Mouse (Mus musculus) kidney, embryonic 16.5 days (tissue): ENCODE measurements around the gene F830045P16Rik. TPM values are rescaled to one million over a fixed set of nuclear protein-coding genes. Genes with fewer than 3 reads are reported as not detected.
"Not testable (repeated sequence)": the region's sequence is repeated elsewhere in the genome, so short reads cannot be mapped to it uniquely, and the experiment has no call there.

Source experiments
- ATAC-seq: fragments of 200-750 bp; cut with Nextera tagmentation; 2 replicates; pipeline ENCODE4 v1.8.0; 2017; ENCODE audit warnings: moderate TSS enrichment; ENCODE audit not compliant: low FRiP score, low TSS enrichment
- H3K27ac ChIP-seq: fragments of 300-500 bp; sonication (generic); 2 replicates; pipeline ENCODE4 v1.5.1; 2014; ENCODE audit warnings: low read length
- H3K27me3 ChIP-seq: fragments of 300-500 bp; sonication (generic); 2 replicates; pipeline ENCODE4 v1.6.1; 2014; ENCODE audit warnings: low read length, control low read depth, mixed read lengths; ENCODE audit not compliant: insufficient read depth
- H3K36me3 ChIP-seq: fragments of 300-500 bp; sonication (generic); 2 replicates; pipeline ENCODE4 v1.6.1; 2014; ENCODE audit warnings: low read length, control low read depth, mixed read lengths; ENCODE audit not compliant: insufficient read depth
- H3K4me1 ChIP-seq: fragments of 300-500 bp; sonication (generic); 2 replicates; pipeline ENCODE4 v1.6.1; 2014; ENCODE audit warnings: low read length, control low read depth, mixed read lengths; ENCODE audit not compliant: insufficient read depth
- H3K4me2 ChIP-seq: fragments of 300-500 bp; sonication (generic); replicated peaks from 2 replicates; pipeline ENCODE4 v1.6.1; 2014; ENCODE audit warnings: low read depth, low read length
- H3K4me3 ChIP-seq: fragments of 300-500 bp; sonication (generic); 2 replicates; pipeline ENCODE4 v1.5.1; 2014; ENCODE audit warnings: mild to moderate bottlenecking, low read length
- H3K9ac ChIP-seq: fragments of 300-500 bp; sonication (generic); replicated peaks from 2 replicates; pipeline ENCODE4 v1.6.1; 2014; ENCODE audit warnings: low read length
- H3K9me3 ChIP-seq: fragments of 300-500 bp; sonication (generic); 2 replicates; pipeline ENCODE4 v1.6.1; 2016; ENCODE audit warnings: low read length, control low read depth
- WGBS: fragments of 180-500 bp; shearing (Covaris S2); extraction: QIAGEN DNeasy Blood & Tissue Kit; methylation state at CpG from one replicate; pipeline ENCODE4 v1.1.7; 2014; 5-methylcytosine and 5-hydroxymethylcytosine counted together
- polyA plus RNA-seq: library from polyadenylated mRNA; unstranded; fragments of >200 nt; fragmentation: Nextera tagmentation; extraction: Ambion mirVana; gene quantifications from 2 replicates; pipeline ENCODE4 v1.2.1, GENCODE M21; 2015

The F830045P16Rik gene
- polyA plus RNA-seq, 1 experiment from 2014 or later: not detected

GRCm38 (mm10) chr2:129514401-129514667 lies 22.1 kb downstream of the F830045P16Rik start:
- no peaks in the 10 kb centered on the region for H3K27me3 ChIP-seq
- no peaks in the 10 kb centered on the region for H3K36me3 ChIP-seq
- no peak overlapping the region for H3K9ac ChIP-seq
- peaks cover 9% of the 10 kb centered on the region; the same call in 1 of the 2 replicates for H3K4me1 ChIP-seq
- H3K9me3 ChIP-seq: no peaks in the 10 kb centered on the region
- no peak overlapping the region for H3K4me3 ChIP-seq
- H3K27ac ChIP-seq: peak overlapping the region; percentile 43; the same call in 1 of the 2 replicates
- no peak overlapping the region for H3K4me2 ChIP-seq
- no peak for ATAC-seq

DNA sequence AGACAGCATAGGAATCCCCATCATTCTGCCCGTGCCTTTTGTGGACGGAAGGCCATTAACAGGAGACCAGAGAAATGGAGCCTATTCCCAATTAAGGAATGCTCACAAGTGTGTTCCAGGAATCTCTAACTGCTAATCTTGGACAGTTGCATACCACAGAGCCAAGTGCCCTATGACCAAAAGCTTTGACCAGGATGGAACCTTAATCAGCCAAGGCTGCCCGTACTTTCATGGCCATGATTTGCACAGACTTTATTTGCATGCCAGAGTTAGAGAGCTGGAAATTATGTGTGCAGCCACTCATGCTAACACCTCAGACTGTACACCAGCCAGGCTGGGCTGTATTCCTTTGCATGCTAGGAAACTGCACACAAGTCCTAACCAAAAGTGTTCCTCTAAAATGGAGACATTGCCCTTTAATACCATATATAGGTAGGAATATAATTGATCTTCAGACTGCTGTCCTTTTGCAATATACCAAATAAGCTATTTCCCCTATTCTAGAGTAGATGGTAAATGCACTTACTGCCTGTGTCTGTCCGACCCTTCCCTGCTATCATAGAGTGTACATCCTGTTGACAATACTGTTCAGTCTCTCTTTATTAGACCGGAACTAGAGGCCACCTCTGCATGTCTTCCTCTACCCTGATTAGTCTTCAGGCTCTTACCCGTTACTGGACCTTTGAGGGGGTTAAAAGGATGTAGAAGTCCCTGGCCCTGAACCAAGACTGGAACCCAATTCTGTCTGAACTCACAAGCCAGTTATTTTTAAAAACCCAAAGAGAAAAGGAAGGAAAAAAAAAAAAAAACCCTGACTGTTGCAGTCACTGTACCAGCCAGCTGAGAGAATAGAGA lies 22.6 kb downstream of the F830045P16Rik start:
- Histone ChIP-seq H3K9me3 (no peaks in the 10 kb centered on the region), H3K4me1 (peaks cover 9% of the 10 kb centered on the region; the same call in 1 of the 2 replicates), H3K27ac (peak overlapping the region; percentile 43; the same call in 1 of the 2 replicates), H3K9ac (no peak overlapping the region), H3K4me2 (no peak overlapping the region), H3K4me3 (no peak overlapping the region), H3K27me3 (no peaks in the 10 kb centered on the region), H3K36me3 (no peaks in the 10 kb centered on the region)
- 78% methylated on average over 6 of the region's 6 CpGs for WGBS
- 0 out of 2 replicates have a peak, but pooled peaks have one; percentile 39 for ATAC-seq

GRCm38 (mm10) chr2:129512147-129512546 lies 24.3 kb downstream of the F830045P16Rik start:
- H3K36me3 ChIP-seq, H3K4me2 ChIP-seq, H3K9ac ChIP-seq, H3K4me1 ChIP-seq, H3K27me3 ChIP-seq, H3K4me3 ChIP-seq, H3K27ac ChIP-seq, ATAC-seq, H3K9me3 ChIP-seq: not testable (repeated sequence)
- WGBS: 87% methylated on average over 7 of the region's 7 CpGs

GRCm38 (mm10) chr2:129502641-129503040 lies 33.8 kb downstream of the F830045P16Rik start:
- H3K9me3 ChIP-seq: no peaks in the 10 kb centered on the region
- no peak overlapping the region for H3K4me3 ChIP-seq
- H3K4me1 ChIP-seq: no peaks in the 10 kb centered on the region
- H3K27me3 ChIP-seq: no peaks in the 10 kb centered on the region; the same call in 1 of the 2 replicates
- no peaks in the 10 kb centered on the region for H3K36me3 ChIP-seq
- 26% methylated on average over 6 of the region's 6 CpGs for WGBS
- no peak overlapping the region for H3K9ac ChIP-seq
- ATAC-seq: no peak
- H3K27ac ChIP-seq: no peak overlapping the region
- H3K4me2 ChIP-seq: no peak overlapping the region

DNA sequence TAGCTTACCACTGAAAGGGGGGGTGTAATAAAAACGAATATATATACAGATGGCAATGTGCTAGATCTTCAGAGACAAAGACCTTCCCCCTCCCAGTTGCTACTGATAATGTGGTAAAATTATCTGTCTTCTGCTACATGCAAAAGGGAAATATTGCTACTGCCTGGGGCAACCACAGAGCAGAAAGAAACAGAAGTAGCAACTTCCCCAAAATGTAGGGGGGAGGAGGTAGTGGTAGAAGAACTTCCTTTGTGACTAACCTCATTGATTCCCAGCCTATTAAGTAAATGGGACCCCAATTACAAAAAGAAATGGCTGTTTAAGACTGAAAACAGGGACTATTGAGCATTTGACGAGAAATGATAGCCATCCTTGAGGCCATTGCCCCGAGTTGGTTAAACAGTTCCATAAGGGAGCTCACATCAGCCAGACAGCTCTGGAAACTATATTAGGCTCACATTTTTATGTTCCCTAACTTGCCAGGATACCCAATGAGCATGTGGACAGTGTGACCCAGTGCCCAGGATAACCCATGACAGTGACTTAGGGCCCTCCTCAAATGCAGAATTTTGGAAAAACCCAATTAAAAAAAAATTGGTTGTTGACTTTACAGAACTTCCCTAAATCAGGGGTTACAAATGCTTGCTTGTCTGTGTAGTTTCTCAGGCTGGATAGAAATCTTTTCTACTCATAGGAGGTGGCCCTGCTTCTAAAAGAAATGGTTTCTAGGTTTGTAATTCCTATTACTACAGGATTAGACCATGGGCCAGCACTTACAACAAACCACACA lies 46.7 kb downstream of the F830045P16Rik start:
- Histone ChIP-seq H3K36me3 (no peaks in the 10 kb centered on the region), H3K4me3 (no peak overlapping the region), H3K9me3 (no peaks in the 10 kb centered on the region), H3K4me2 (no peak overlapping the region), H3K27me3 (no peaks in the 10 kb centered on the region), H3K27ac (no peak overlapping the region), H3K9ac (no peak overlapping the region), H3K4me1 (no peaks in the 10 kb centered on the region)
- WGBS: 78% methylated on average over 3 of the region's 3 CpGs
- ATAC-seq: no peak

DNA sequence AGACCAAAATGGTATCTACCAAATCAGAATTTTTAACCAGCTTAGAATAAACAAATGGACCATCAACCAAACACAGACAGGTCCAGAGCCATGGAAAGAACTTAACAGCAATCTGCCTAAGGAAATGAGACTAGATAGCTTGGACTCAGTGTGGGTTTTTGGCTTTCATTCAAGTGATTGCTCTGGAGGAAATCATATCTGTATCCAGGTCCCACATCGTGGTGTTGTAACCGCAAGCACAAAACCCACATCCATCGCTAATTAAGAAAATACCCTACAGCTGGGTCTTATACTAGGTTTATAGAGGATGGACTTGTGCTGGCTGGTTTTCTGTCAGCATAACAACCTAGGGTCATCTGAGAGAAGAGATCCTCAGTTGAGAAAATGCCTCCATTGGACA lies 53.3 kb downstream of the F830045P16Rik start:
- Histone ChIP-seq H3K36me3 (no peaks in the 10 kb centered on the region), H3K9me3 (no peaks in the 10 kb centered on the region), H3K9ac (no peak overlapping the region), H3K4me2 (no peak overlapping the region), H3K27ac (no peak overlapping the region), H3K4me1 (no peaks in the 10 kb centered on the region), H3K27me3 (no peaks in the 10 kb centered on the region), H3K4me3 (no peak overlapping the region)
- no peak for ATAC-seq
- WGBS: 87% methylated on average over 3 of the region's 3 CpGs

DNA sequence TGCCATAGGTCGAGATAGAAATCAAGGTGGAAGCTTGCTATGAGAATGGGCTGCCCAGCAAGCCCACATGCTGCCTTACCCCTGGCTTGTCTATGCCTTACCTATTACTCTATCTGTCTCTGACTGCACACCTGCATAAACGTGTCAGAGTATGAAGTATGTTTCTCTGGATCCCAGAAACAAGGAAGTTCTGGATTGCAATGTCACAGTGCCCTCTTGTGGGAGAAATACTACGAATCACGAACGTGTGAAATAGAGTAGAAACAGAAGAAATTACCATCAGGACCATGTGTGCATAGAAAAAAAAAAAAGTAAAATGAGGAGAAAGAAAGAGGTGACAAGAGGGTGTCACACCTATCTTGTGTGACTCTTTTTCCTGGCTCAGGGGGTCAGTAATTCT lies 64.5 kb downstream of the F830045P16Rik start:
- Histone ChIP-seq H3K27me3 (no peaks in the 10 kb centered on the region), H3K36me3 (no peaks in the 10 kb centered on the region), H3K9me3 (no peaks in the 10 kb centered on the region), H3K4me3 (no peak overlapping the region), H3K9ac (no peak overlapping the region), H3K4me2 (no peak overlapping the region), H3K27ac (no peak overlapping the region), H3K4me1 (no peaks in the 10 kb centered on the region)
- ATAC-seq: no peak
- 25% methylated on average over 5 of the region's 5 CpGs for WGBS

DNA sequence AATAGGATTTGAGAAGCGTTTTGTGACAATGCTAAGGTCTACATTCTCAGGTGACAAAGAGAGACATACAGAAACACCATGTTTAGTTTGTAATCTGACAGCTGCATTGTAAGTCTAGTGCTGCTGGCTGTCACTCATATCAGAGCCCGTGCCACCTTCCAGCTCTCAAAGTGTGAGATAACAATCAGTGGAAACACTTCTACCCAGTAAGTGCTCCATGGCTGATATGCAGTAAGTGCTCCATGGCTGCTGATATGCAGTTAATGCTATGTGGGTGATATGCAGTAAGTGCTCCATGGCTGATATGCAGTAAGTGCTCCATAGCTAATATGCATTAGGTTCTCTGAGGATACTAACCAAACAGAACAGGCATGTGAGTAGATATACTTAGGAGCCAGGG lies 65.6 kb downstream of the F830045P16Rik start:
- WGBS: 79% methylated on average over 2 of the region's 2 CpGs

DNA sequence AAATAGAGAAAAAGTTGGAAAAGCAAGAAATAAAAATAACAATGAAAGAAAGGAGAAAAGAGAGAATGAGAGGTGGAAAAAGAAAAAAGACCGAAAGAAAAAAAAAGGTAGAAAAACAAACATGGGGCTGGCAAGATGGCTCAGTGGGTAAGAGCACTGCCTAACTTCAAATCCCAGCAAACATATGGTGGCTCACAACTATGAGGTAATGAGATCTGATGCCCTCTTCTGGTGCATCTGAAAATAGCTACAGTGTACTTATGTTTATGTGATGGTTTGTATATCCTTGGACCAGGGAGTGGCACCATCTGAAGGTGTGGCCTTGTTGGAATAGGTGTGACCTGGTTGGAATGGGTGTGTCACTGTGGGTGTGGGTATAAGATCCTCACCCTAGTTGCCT lies 97.6 kb downstream of the F830045P16Rik start:
- not testable (repeated sequence) for H3K4me2 ChIP-seq, H3K9ac ChIP-seq, H3K27me3 ChIP-seq, H3K36me3 ChIP-seq, H3K4me1 ChIP-seq, H3K4me3 ChIP-seq, H3K9me3 ChIP-seq, ATAC-seq, H3K27ac ChIP-seq
- 81% methylated on average over 1 of the region's 1 CpGs for WGBS

More for the DNA sequence above, 65.6 kb downstream of the F830045P16Rik start:
- Histone ChIP-seq H3K27ac (no peak overlapping the region), H3K4me3 (no peak overlapping the region), H3K9ac (no peak overlapping the region), H3K4me2 (no peak overlapping the region), H3K9me3 (no peaks in the 10 kb centered on the region), H3K27me3 (no peaks in the 10 kb centered on the region), H3K36me3 (no peaks in the 10 kb centered on the region), H3K4me1 (no peaks in the 10 kb centered on the region)
- ATAC-seq: no peak

DNA sequence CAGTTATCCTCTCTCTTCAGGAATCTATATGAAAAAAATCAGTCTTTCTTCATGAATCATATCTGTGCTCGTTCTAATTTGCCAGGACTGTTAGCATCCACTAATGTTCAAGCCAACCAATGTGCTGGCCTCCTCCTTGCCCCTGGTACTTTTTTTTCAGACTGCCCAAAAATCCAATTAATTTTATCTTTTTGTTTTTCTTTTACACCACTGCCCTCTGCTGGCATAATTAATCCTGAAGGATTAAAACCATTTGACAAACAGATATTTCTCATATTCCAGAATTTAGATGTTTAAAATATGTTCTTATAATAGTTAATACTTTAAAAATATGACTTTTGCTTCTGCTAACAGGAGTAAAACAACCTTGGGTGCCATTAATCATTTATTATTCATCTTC lies 101.2 kb downstream of the F830045P16Rik start:
- Histone ChIP-seq H3K4me2 (no peak overlapping the region), H3K27ac (no peak overlapping the region), H3K36me3 (no peaks in the 10 kb centered on the region), H3K4me1 (no peaks in the 10 kb centered on the region), H3K9ac (no peak overlapping the region), H3K27me3 (no peaks in the 10 kb centered on the region), H3K9me3 (no peaks in the 10 kb centered on the region), H3K4me3 (no peak overlapping the region)
- WGBS: 74% methylated on average over 1 of the region's 1 CpGs
- no peak for ATAC-seq
